Mouse (Mus musculus): ENCODE measurements around the gene Caly. TPM values are rescaled to one million over a fixed set of nuclear protein-coding genes. Genes with fewer than 3 reads are reported as not detected.

Caly gene
- polyA plus RNA-seq, 1 experiment = not detected

- no peak overlapping the region for H3K27ac ChIP-seq (ENCODE audit: control insufficient read depth, insufficient read depth, low read depth, low read length, poor library complexity)
- TF ChIP-seq CTCF (IDR thresholded peaks at IDR 0.05; ENCODE audit: control insufficient read depth, insufficient read depth, low read length) = no peak
- no peak for TF ChIP-seq POLR2A (IDR thresholded peaks at IDR 0.05; ENCODE audit: borderline replicate concordance, control insufficient read depth, low read depth, low read length)
- WGBS = 50% methylated on average over 4 of the region's 4 CpGs
- no peak overlapping the region for H3K4me3 ChIP-seq (replicated peaks; ENCODE audit: control insufficient read depth, low read depth, low read length)
- H3K4me1 ChIP-seq (ENCODE audit: control insufficient read depth, insufficient read depth, low read length) = no peaks in the 10 kb centered on the region
These were observed 22.7 kb downstream of the Caly start for GRCm38 (mm10) chr7:140059601-140060000.

GRCm38 (mm10) chr7:140058528-140058927 lies 23.8 kb downstream of the Caly start:
- no peak for TF ChIP-seq CTCF (IDR thresholded peaks at IDR 0.05; ENCODE audit: control insufficient read depth, insufficient read depth, low read length)
- WGBS = 32% methylated on average over 7 of the region's 7 CpGs
- no peak overlapping the region for H3K27ac ChIP-seq (ENCODE audit: control insufficient read depth, insufficient read depth, low read depth, low read length, poor library complexity)
- H3K4me3 ChIP-seq (replicated peaks; ENCODE audit: control insufficient read depth, low read depth, low read length) = no peak overlapping the region
- no peaks in the 10 kb centered on the region for H3K4me1 ChIP-seq (ENCODE audit: control insufficient read depth, insufficient read depth, low read length)

- WGBS = 6% methylated on average over 53 of the region's 53 CpGs
These were observed 24.6 kb downstream of the Caly start for GRCm38 (mm10) chr7:140057413-140058407.

GRCm38 (mm10) chr7:140054124-140054523 lies 28.2 kb downstream of the Caly start:
- Histone ChIP-seq H3K27ac (ENCODE audit: control insufficient read depth, insufficient read depth, low read depth, low read length, poor library complexity) (no peak overlapping the region), H3K4me3 (replicated peaks; ENCODE audit: control insufficient read depth, low read depth, low read length) (no peak overlapping the region), H3K4me1 (ENCODE audit: control insufficient read depth, insufficient read depth, low read length) (no peaks in the 10 kb centered on the region)
- TF ChIP-seq CTCF (IDR thresholded peaks at IDR 0.05; ENCODE audit: control insufficient read depth, insufficient read depth, low read length) = no peak
- WGBS = 74% methylated on average over 4 of the region's 4 CpGs

More at GRCm38 (mm10) chr7:140057413-140058407, 24.6 kb downstream of the Caly start:
- Histone ChIP-seq H3K4me3 (replicated peaks; ENCODE audit: control insufficient read depth, low read depth, low read length) (no peak overlapping the region), H3K27ac (ENCODE audit: control insufficient read depth, insufficient read depth, low read depth, low read length, poor library complexity) (no peak overlapping the region), H3K4me1 (ENCODE audit: control insufficient read depth, insufficient read depth, low read length) (no peaks in the 10 kb centered on the region)
- TF ChIP-seq POLR2A (IDR thresholded peaks at IDR 0.05; ENCODE audit: borderline replicate concordance, control insufficient read depth, low read depth, low read length) (no peak), CTCF (IDR thresholded peaks at IDR 0.05; ENCODE audit: control insufficient read depth, insufficient read depth, low read length) (no peak)

GRCm38 (mm10) chr7:140049115-140049689 lies 33.1 kb downstream of the Caly start:
- 1% methylated on average over 34 of the region's 34 CpGs for WGBS
- Histone ChIP-seq H3K4me3 (replicated peaks; ENCODE audit: control insufficient read depth, low read depth, low read length) (peak overlapping the region; percentile 12), H3K4me1 (ENCODE audit: control insufficient read depth, insufficient read depth, low read length) (no peaks in the 10 kb centered on the region), H3K27ac (ENCODE audit: control insufficient read depth, insufficient read depth, low read depth, low read length, poor library complexity) (no peak overlapping the region)
- no peak for TF ChIP-seq POLR2A (IDR thresholded peaks at IDR 0.05; ENCODE audit: borderline replicate concordance, control insufficient read depth, low read depth, low read length)
- no peak for TF ChIP-seq CTCF (IDR thresholded peaks at IDR 0.05; ENCODE audit: control insufficient read depth, insufficient read depth, low read length)

- WGBS = 4% methylated on average over 56 of the region's 56 CpGs
- H3K4me3 ChIP-seq (replicated peaks; ENCODE audit: control insufficient read depth, low read depth, low read length) = peak within 1 kb of the TSS; percentile 12
- H3K4me1 ChIP-seq (ENCODE audit: control insufficient read depth, insufficient read depth, low read length) = no peaks in the 10 kb centered on the region
- H3K27ac ChIP-seq (ENCODE audit: control insufficient read depth, insufficient read depth, low read depth, low read length, poor library complexity) = no peak within 1 kb of the TSS
- TF ChIP-seq CTCF (IDR thresholded peaks at IDR 0.05; ENCODE audit: control insufficient read depth, insufficient read depth, low read length) (no peak), POLR2A (IDR thresholded peaks at IDR 0.05; ENCODE audit: borderline replicate concordance, control insufficient read depth, low read depth, low read length) (no peak)
These were observed 33.8 kb downstream of the Caly start, which contains the start of gene Msx3 for GRCm38 (mm10) chr7:140048361-140049114. Gene Msx3 (minus strand): TSS chr7:140049089.

- Histone ChIP-seq H3K27ac (ENCODE audit: control insufficient read depth, insufficient read depth, low read depth, low read length, poor library complexity) (no peak overlapping the region), H3K4me3 (replicated peaks; ENCODE audit: control insufficient read depth, low read depth, low read length) (no peak overlapping the region), H3K4me1 (ENCODE audit: control insufficient read depth, insufficient read depth, low read length) (no peaks in the 10 kb centered on the region)
- TF ChIP-seq CTCF (IDR thresholded peaks at IDR 0.05; ENCODE audit: control insufficient read depth, insufficient read depth, low read length) (no peak), POLR2A (IDR thresholded peaks at IDR 0.05; ENCODE audit: borderline replicate concordance, control insufficient read depth, low read depth, low read length) (no peak)
- 2% methylated on average over 33 of the region's 33 CpGs for WGBS
These were observed 34.5 kb downstream of the Caly start for GRCm38 (mm10) chr7:140047811-140048311.

GRCm38 (mm10) chr7:140045546-140045945 lies 36.8 kb downstream of the Caly start:
- TF ChIP-seq POLR2A (IDR thresholded peaks at IDR 0.05; ENCODE audit: borderline replicate concordance, control insufficient read depth, low read depth, low read length) (no peak), CTCF (IDR thresholded peaks at IDR 0.05; ENCODE audit: control insufficient read depth, insufficient read depth, low read length) (no peak)
- no peaks in the 10 kb centered on the region; the same call in 1 of the 2 replicates for H3K4me1 ChIP-seq (ENCODE audit: control insufficient read depth, insufficient read depth, low read length)
- no peak overlapping the region for H3K27ac ChIP-seq (ENCODE audit: control insufficient read depth, insufficient read depth, low read depth, low read length, poor library complexity)
- H3K4me3 ChIP-seq (replicated peaks; ENCODE audit: control insufficient read depth, low read depth, low read length) = no peak overlapping the region
- 74% methylated on average over 4 of the region's 4 CpGs for WGBS

Measured in bone marrow, adult 2 months (tissue).